13 mouse cellular contexts compared by ENCODE assay signal in the genomic region with DNA sequence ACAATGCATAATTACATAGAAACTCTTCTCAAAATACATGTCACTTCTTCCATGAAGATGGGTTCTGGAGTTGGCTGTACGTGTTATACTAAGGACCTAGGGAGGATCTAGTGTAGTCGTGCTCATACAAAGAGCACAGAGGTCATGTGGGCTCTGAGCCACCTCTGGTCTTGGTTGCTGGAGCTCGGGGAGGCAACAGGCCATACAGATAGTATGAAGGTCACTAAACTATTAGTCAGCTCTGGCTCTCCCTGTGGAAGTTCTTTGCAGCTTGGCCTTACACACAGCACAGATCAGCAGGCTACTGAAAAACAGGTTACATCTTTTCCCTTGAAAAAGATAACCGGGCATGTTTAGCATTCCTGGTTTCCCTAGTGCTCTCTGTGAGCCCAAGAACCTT.
"Had no signal": no experiment of that assay in that cellular context is flagged by ENCODE, and none has a peak within 500 bp of the region (broad histone marks: within the 10 kb centered on the region; RNA-seq: fewer than 3 reads in every experiment).

No protein-coding gene starts in this region.

- H3K4me3 ChIP-seq: kidney, embryonic 15.5 days; left cerebral cortex, adult 2 months; limb, embryonic 10.5 days; liver, embryonic 12.5 days; lung, embryonic 15.5 days; megakaryocyte, embryonic 14.5 days; midbrain, embryonic 15.5 days; neural tube, embryonic 12.5 days had no signal

- H3K9ac ChIP-seq: kidney, embryonic 15.5 days; liver, embryonic 12.5 days; lung, embryonic 15.5 days; midbrain, embryonic 15.5 days; neural tube, embryonic 12.5 days had no signal

- ATAC-seq: liver, embryonic 12.5 days; midbrain, embryonic 15.5 days had no signal

- H3K9me3 ChIP-seq: kidney, embryonic 15.5 days; limb, embryonic 10.5 days; liver, embryonic 12.5 days; lung, embryonic 15.5 days; megakaryocyte, embryonic 14.5 days; midbrain, embryonic 15.5 days; neural tube, embryonic 12.5 days had no signal

- DNase-seq: kidney, postnatal 14 days; lung, postnatal 14 days had no signal

- H3K4me2 ChIP-seq: kidney, embryonic 15.5 days; liver, embryonic 12.5 days; lung, embryonic 15.5 days; midbrain, embryonic 11.5 days; midbrain, embryonic 15.5 days; neural tube, embryonic 12.5 days had no signal

- H3K27ac ChIP-seq: kidney, embryonic 15.5 days; left cerebral cortex, adult 2 months; limb, embryonic 10.5 days; liver, embryonic 12.5 days; lung, embryonic 15.5 days; macrophage; midbrain, embryonic 15.5 days; neural tube, embryonic 12.5 days; stomach, postnatal 0 days had no signal

- H3K36me3 ChIP-seq: lung, embryonic 15.5 days had no signal

- H3K27me3 ChIP-seq: kidney, embryonic 15.5 days; liver, embryonic 12.5 days; lung, embryonic 15.5 days; megakaryocyte, embryonic 14.5 days; midbrain, embryonic 15.5 days; neural tube, embryonic 12.5 days had no signal

- H3K4me1 ChIP-seq: kidney, embryonic 15.5 days; limb, embryonic 10.5 days; lung, embryonic 15.5 days; midbrain, embryonic 15.5 days; neural tube, embryonic 12.5 days had no signal
